Mouse (Mus musculus): ENCODE data around the gene Psg17.
"Not testable (repeated sequence)": the region's sequence is repeated elsewhere in the genome, so short reads cannot be mapped to it uniquely, and the experiment has no call there.

- TF ChIP-seq POLR2A (IDR thresholded peaks at IDR 0.05; ENCODE audit: low read depth, low read length); CTCF (IDR thresholded peaks at IDR 0.05; ENCODE audit: extremely low read depth, insufficient read depth, insufficient read length, insufficient replicate concordance): not testable (repeated sequence)
These were observed 40.1 kb downstream of the Psg17 start for GRCm38 (mm10) chr7:18781301-18781700.
